Mouse (Mus musculus): Measurements from ENCODE around the gene Olfr66. TPM values are rescaled to one million over a fixed set of nuclear protein-coding genes. Genes with fewer than 3 reads are reported as not detected.

Gene Olfr66
- polyA plus RNA-seq, 1 experiment = not detected

DNA sequence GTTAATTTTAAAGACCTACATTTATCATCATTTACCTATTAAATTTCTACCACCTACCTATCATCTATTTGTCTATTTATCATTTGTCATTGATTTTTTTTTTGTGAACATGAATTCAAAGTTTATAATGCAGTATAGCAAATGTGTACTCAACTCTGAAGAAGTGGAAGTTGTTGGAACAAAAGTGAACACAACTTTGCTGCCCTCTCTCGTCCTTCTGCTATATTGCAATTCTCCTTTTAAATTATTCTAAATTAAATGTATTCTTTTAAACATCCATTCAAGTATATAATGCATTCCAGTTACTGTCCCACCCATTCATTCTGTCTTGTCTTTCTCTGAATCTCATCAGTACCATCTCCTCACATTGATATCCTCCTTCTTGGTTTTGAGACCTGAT, 13.0 kb downstream of the Olfr66 start:
- Histone ChIP-seq H3K4me3 (ENCODE audit: insufficient read depth, low read length) (no peak overlapping the region), H3K27ac (ENCODE audit: insufficient read depth, low read length) (no peak overlapping the region), H3K4me1 (ENCODE audit: control insufficient read depth, insufficient read depth, low read length) (no peaks in the 10 kb centered on the region)
- TF ChIP-seq CTCF (IDR thresholded peaks at IDR 0.05; ENCODE audit: extremely low read depth, insufficient read depth, low read length) (no peak), POLR2A (IDR thresholded peaks at IDR 0.05; ENCODE audit: extremely low read depth, insufficient read depth, low read length) (no peak)

DNA sequence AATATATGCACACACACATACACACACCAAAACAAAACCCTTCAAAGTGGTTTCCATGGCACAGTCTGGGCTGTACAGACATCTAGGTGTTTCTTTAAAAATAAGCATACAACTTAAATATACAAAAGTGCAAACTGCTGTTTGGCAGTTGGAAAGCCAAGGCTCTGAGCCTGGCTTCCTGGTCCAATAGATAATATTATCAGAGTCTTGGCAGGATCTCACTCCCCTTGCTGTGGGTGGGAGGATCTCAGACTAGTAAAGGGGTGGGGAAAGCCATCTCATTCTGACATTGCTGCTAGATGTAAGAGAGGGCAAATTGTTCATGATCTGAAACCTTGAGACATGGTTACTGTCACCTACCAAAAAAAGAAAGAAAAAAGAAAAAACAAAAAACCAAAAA, 15.4 kb downstream of the Olfr66 start:
- Histone ChIP-seq H3K4me1 (ENCODE audit: control insufficient read depth, insufficient read depth, low read length) (no peaks in the 10 kb centered on the region), H3K27ac (ENCODE audit: insufficient read depth, low read length) (no peak overlapping the region), H3K4me3 (ENCODE audit: insufficient read depth, low read length) (no peak overlapping the region)
- TF ChIP-seq POLR2A (IDR thresholded peaks at IDR 0.05; ENCODE audit: extremely low read depth, insufficient read depth, low read length) = no peak
- no peak for TF ChIP-seq CTCF (IDR thresholded peaks at IDR 0.05; ENCODE audit: extremely low read depth, insufficient read depth, low read length)

DNA sequence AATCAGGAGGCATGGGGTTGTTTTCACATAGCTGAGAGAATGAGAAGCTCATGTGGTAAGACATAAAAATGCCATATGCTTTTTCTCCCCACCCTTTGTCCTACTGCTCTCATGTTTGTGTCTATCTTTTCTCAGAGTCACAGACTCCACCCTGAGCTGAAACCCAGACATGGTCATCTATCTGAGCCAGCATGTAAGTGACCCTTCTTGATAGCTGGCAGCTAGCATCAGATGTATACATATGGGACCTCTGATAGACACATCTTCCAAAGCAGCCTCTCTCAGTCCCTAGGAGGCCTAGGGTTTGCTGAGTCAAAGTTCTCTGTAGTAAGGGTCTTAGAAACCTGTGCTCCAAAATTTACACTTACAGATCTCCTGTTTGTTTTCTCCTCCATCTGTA, 20.3 kb downstream of the Olfr66 start:
- Histone ChIP-seq H3K4me3 (ENCODE audit: insufficient read depth, low read length) (no peak overlapping the region), H3K27ac (ENCODE audit: insufficient read depth, low read length) (no peak overlapping the region), H3K4me1 (ENCODE audit: control insufficient read depth, insufficient read depth, low read length) (no peaks in the 10 kb centered on the region)
- no peak for TF ChIP-seq CTCF (IDR thresholded peaks at IDR 0.05; ENCODE audit: extremely low read depth, insufficient read depth, low read length)
- no peak for TF ChIP-seq POLR2A (IDR thresholded peaks at IDR 0.05; ENCODE audit: extremely low read depth, insufficient read depth, low read length)

DNA sequence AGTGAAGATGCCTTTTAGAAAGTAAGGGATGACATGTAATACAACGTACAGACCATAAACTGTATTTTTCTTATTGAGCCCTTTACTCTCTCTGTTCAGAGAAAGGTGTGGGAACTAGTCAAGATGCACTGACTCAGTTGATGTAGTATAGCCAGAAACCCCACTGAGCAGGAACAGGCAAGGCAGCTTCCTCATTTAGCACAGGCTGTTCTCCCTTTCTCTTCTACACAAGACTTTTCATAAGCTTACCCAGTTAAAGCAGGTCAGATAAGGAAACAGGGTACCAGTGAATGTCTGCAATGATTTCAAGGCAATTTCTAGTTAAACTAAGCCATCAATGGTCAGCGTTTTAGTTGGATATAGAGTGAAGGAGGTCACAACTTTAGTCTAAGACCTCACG, 24.5 kb downstream of the Olfr66 start:
- H3K4me1 ChIP-seq (ENCODE audit: control insufficient read depth, insufficient read depth, low read length) = no peaks in the 10 kb centered on the region
- H3K27ac ChIP-seq (ENCODE audit: insufficient read depth, low read length) = no peak overlapping the region
- no peak overlapping the region for H3K4me3 ChIP-seq (ENCODE audit: insufficient read depth, low read length)
- TF ChIP-seq CTCF (IDR thresholded peaks at IDR 0.05; ENCODE audit: extremely low read depth, insufficient read depth, low read length) (no peak), POLR2A (IDR thresholded peaks at IDR 0.05; ENCODE audit: extremely low read depth, insufficient read depth, low read length) (no peak)

DNA sequence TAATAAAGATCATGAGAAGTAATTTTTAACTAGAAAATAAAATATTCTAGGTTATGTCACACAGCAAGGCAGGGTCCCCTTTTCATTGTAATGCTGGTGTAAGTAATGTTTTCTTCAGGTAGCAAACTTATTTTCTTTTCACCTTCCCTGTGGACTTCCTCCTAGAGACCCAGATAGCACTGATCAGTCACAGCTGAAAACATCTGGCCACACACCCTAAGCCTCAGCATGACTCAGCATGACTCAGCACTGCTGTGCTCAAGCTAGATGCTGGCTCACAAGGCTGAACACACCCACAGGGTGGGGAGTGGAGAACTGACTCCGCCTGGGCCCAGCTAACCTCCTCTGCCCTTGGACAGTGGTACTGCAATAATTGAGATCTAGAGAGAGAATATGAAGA, 25.2 kb downstream of the Olfr66 start:
- TF ChIP-seq POLR2A (IDR thresholded peaks at IDR 0.05; ENCODE audit: extremely low read depth, insufficient read depth, low read length) = no peak
- TF ChIP-seq CTCF (IDR thresholded peaks at IDR 0.05; ENCODE audit: extremely low read depth, insufficient read depth, low read length) = no peak
- Histone ChIP-seq H3K4me3 (ENCODE audit: insufficient read depth, low read length) (no peak overlapping the region), H3K4me1 (ENCODE audit: control insufficient read depth, insufficient read depth, low read length) (no peaks in the 10 kb centered on the region), H3K27ac (ENCODE audit: insufficient read depth, low read length) (no peak overlapping the region)

GRCm38 (mm10) chr7:103859076-103859475, 27.0 kb downstream of the Olfr66 start:
- Histone ChIP-seq H3K27ac (ENCODE audit: insufficient read depth, low read length) (no peak overlapping the region), H3K4me3 (ENCODE audit: insufficient read depth, low read length) (no peak overlapping the region), H3K4me1 (ENCODE audit: control insufficient read depth, insufficient read depth, low read length) (no peaks in the 10 kb centered on the region)
- TF ChIP-seq POLR2A (IDR thresholded peaks at IDR 0.05; ENCODE audit: extremely low read depth, insufficient read depth, low read length) (no peak), CTCF (IDR thresholded peaks at IDR 0.05; ENCODE audit: extremely low read depth, insufficient read depth, low read length) (no peak)

DNA sequence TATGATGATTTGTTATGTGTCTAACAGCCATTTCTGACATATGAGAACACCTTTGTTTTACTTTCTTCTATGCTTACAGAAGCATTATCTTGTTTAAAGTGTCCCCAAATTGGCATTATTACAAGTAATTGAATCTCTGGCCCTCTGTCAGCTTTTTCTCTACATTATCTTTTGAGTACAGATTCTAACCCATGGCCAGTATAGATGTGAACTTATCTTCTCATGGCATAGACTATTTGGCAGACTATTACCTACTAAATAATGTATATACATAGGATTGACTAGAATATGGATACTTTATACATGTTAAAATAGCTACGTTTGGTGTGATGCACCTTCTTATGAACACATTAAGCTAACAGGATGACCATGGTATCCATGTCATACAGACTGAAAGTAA, 31.4 kb downstream of the Olfr66 start:
- Histone ChIP-seq H3K4me1 (ENCODE audit: control insufficient read depth, insufficient read depth, low read length) (no peaks in the 10 kb centered on the region), H3K4me3 (ENCODE audit: insufficient read depth, low read length) (no peak overlapping the region), H3K27ac (ENCODE audit: insufficient read depth, low read length) (no peak overlapping the region)
- TF ChIP-seq CTCF (IDR thresholded peaks at IDR 0.05; ENCODE audit: extremely low read depth, insufficient read depth, low read length) (no peak), POLR2A (IDR thresholded peaks at IDR 0.05; ENCODE audit: extremely low read depth, insufficient read depth, low read length) (no peak)

GRCm38 (mm10) chr7:103853090-103853489, 33.0 kb downstream of the Olfr66 start, which contains the start of gene Hbb-y:
Gene Hbb-y, minus strand, starts transcription at chr7:103853216.
- Histone ChIP-seq H3K27ac (ENCODE audit: insufficient read depth, low read length) (no peak within 1 kb of the TSS), H3K4me3 (ENCODE audit: insufficient read depth, low read length) (no peak within 1 kb of the TSS), H3K4me1 (ENCODE audit: control insufficient read depth, insufficient read depth, low read length) (no peaks in the 10 kb centered on the region)
- no peak for TF ChIP-seq CTCF (IDR thresholded peaks at IDR 0.05; ENCODE audit: extremely low read depth, insufficient read depth, low read length)
- no peak for TF ChIP-seq POLR2A (IDR thresholded peaks at IDR 0.05; ENCODE audit: extremely low read depth, insufficient read depth, low read length)

- H3K27ac ChIP-seq (ENCODE audit: insufficient read depth, low read length) = no peak overlapping the region
- no peaks in the 10 kb centered on the region for H3K4me1 ChIP-seq (ENCODE audit: control insufficient read depth, insufficient read depth, low read length)
- no peak for TF ChIP-seq CTCF (IDR thresholded peaks at IDR 0.05; ENCODE audit: extremely low read depth, insufficient read depth, low read length)
- TF ChIP-seq POLR2A (IDR thresholded peaks at IDR 0.05; ENCODE audit: extremely low read depth, insufficient read depth, low read length) = no peak
- H3K4me3 ChIP-seq (ENCODE audit: insufficient read depth, low read length) = no peak overlapping the region
These were observed 41.3 kb downstream of the Olfr66 start for GRCm38 (mm10) chr7:103844525-103845325.

GRCm38 (mm10) chr7:103843034-103843433, 43.0 kb downstream of the Olfr66 start, which contains the start of gene Hbb-bh1:
Gene Hbb-bh1, minus strand, starts transcription at chr7:103843164.
- TF ChIP-seq CTCF (IDR thresholded peaks at IDR 0.05; ENCODE audit: extremely low read depth, insufficient read depth, low read length) (no peak), POLR2A (IDR thresholded peaks at IDR 0.05; ENCODE audit: extremely low read depth, insufficient read depth, low read length) (no peak)
- H3K27ac ChIP-seq (ENCODE audit: insufficient read depth, low read length) = no peak within 1 kb of the TSS
- no peaks in the 10 kb centered on the region for H3K4me1 ChIP-seq (ENCODE audit: control insufficient read depth, insufficient read depth, low read length)
- H3K4me3 ChIP-seq (ENCODE audit: insufficient read depth, low read length) = no peak within 1 kb of the TSS
